Mouse (Mus musculus): Measurements from ENCODE around the gene Ryr2. TPM values are rescaled to one million over a fixed set of nuclear protein-coding genes. Genes with fewer than 3 reads are reported as not detected.

The Ryr2 gene
- polyA plus RNA-seq, 2 experiments: 0.16 to 0.19 TPM

DNA sequence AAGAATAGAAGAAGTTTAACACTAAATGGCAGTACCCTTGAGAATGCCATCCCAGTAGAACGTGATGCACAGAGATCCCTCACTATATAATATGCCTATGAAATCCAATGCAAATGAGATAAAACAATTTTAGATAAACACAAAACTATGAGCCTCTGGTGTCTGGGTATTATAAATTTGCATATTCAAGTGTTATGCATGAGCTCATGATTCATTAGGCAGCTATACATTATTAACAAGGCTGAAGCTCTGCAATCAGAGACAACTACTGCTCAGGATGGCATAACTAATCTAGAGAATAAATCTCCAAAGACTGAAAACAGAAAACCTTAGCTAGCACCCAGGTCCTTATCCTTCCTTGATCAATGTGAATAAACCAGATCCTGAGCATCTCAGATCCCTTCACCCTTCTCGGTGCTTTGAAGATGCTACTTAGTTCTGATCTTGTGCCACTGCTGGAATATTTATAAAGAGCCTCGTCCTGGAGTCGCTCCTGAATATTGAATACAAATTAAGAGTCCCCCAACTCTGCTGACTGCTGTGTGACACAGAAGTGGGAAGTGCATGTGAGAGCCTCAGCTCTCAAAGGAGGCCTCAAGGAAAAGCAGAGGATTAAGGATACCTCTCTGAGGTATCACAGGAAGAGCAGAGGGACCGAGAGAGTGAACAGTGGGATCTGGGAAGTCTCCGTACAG, 97.6 kb downstream of the Ryr2 start:
- Histone ChIP-seq H3K27me3 (ENCODE audit: control insufficient read depth, insufficient read depth, low read length) (no peaks in the 10 kb centered on the region), H3K4me3 (ENCODE audit: insufficient read depth in 1 of 2, low read depth in 2 of 2, low read length in 2 of 2) (no peak overlapping the region), H3K36me3 (replicated peaks; ENCODE audit: control insufficient read depth, insufficient read depth, low read depth) (no peaks in the 10 kb centered on the region), H3K9ac (replicated peaks) (no peak overlapping the region), H3K9me3 (ENCODE audit: control insufficient read depth, low read length) (no peaks in the 10 kb centered on the region), H3K4me1 (replicated peaks; ENCODE audit: control insufficient read depth in 2 of 2, insufficient read depth in 2 of 2, low read length in 1 of 2) (no peaks in the 10 kb centered on the region), H3K27ac (no peak overlapping the region), H3K4me2 (ENCODE audit: low read depth) (no peak overlapping the region)
- no peak for TF ChIP-seq CTCF (IDR thresholded peaks at IDR 0.05; ENCODE audit: low read depth)
- TF ChIP-seq EP300 (IDR thresholded peaks at IDR 0.05; ENCODE audit: low read depth): no peak
- no peak for DNase-seq (ENCODE audit: low read depth in 3 of 3, low spot score in 3 of 3)
- ATAC-seq (ENCODE audit: insufficient read depth): no peak
- 53% methylated on average over 6 of the region's 6 CpGs for WGBS (ENCODE audit: insufficient replicate concordance)

DNA sequence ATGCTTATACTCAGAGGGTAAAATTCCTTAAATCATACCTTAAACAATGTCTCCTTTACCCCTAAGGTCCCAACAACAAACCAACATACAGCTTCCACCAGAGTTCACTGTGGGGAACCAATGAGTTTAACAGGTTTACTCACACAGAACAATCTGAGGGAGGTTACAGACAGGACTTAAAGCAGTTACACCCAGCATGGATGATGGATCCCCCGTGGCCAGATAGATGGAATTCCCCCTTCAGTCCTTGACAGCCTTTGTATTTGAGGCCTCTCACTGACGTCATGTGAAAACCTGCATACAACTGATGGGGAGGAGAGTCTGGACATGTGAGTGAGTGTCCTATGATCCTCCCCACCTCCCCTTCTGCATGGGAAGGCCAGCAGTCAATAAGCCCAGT, 99.2 kb downstream of the Ryr2 start:
- DNase-seq (ENCODE audit: low read depth in 3 of 3, low spot score in 3 of 3) (no peak), ATAC-seq (ENCODE audit: insufficient read depth) (no peak)
- no peaks in the 10 kb centered on the region for H3K9me3 ChIP-seq (ENCODE audit: control insufficient read depth, low read length)
- no peak overlapping the region for H3K4me3 ChIP-seq (ENCODE audit: insufficient read depth in 1 of 2, low read depth in 2 of 2, low read length in 2 of 2)
- no peaks in the 10 kb centered on the region for H3K27me3 ChIP-seq (ENCODE audit: control insufficient read depth, insufficient read depth, low read length)
- TF ChIP-seq CTCF (IDR thresholded peaks at IDR 0.05; ENCODE audit: low read depth): no peak
- TF ChIP-seq EP300 (IDR thresholded peaks at IDR 0.05; ENCODE audit: low read depth): no peak
- H3K27ac ChIP-seq: no peak overlapping the region
- H3K4me1 ChIP-seq (replicated peaks; ENCODE audit: control insufficient read depth in 2 of 2, insufficient read depth in 2 of 2, low read length in 1 of 2): no peaks in the 10 kb centered on the region
- WGBS (ENCODE audit: insufficient replicate concordance): 48% methylated on average over 2 of the region's 2 CpGs
- H3K4me2 ChIP-seq (ENCODE audit: low read depth): no peak overlapping the region
- no peaks in the 10 kb centered on the region for H3K36me3 ChIP-seq (replicated peaks; ENCODE audit: control insufficient read depth, insufficient read depth, low read depth)
- H3K9ac ChIP-seq (replicated peaks): no peak overlapping the region

DNA sequence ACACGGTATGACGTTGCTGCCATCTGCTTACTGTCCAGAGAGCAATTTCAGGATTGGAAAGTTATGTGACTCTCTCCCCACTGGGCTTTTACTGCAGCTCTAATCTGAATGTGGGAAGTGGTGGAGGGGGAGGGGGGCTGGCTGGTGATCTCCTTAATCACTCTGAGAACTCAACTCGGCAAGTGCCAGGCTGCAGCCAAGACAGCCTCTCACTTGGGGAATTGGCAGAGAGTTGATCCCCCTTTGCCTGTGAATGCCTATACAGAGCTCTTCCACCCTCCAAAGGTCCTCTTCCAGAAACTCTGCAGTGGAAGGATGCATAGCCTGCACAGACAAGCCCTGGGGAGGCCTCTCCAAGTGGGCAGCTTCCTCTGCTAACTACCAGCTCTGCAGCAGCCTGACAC, 104.9 kb downstream of the Ryr2 start:
- H3K36me3 ChIP-seq (replicated peaks; ENCODE audit: control insufficient read depth, insufficient read depth, low read depth): no peaks in the 10 kb centered on the region
- ATAC-seq (ENCODE audit: insufficient read depth) (no peak), DNase-seq (ENCODE audit: low read depth in 3 of 3, low spot score in 3 of 3) (no peak)
- H3K4me2 ChIP-seq (ENCODE audit: low read depth): no peak overlapping the region
- H3K9me3 ChIP-seq (ENCODE audit: control insufficient read depth, low read length): no peaks in the 10 kb centered on the region
- H3K4me1 ChIP-seq (replicated peaks; ENCODE audit: control insufficient read depth in 2 of 2, insufficient read depth in 2 of 2, low read length in 1 of 2): no peaks in the 10 kb centered on the region
- no peaks in the 10 kb centered on the region for H3K27me3 ChIP-seq (ENCODE audit: control insufficient read depth, insufficient read depth, low read length)
- H3K27ac ChIP-seq: no peak overlapping the region
- WGBS (ENCODE audit: insufficient replicate concordance): 46% methylated on average over 3 of the region's 3 CpGs
- no peak overlapping the region for H3K4me3 ChIP-seq (ENCODE audit: insufficient read depth in 1 of 2, low read depth in 2 of 2, low read length in 2 of 2)
- H3K9ac ChIP-seq (replicated peaks): no peak overlapping the region
- TF ChIP-seq CTCF (IDR thresholded peaks at IDR 0.05; ENCODE audit: low read depth): no peak

DNA sequence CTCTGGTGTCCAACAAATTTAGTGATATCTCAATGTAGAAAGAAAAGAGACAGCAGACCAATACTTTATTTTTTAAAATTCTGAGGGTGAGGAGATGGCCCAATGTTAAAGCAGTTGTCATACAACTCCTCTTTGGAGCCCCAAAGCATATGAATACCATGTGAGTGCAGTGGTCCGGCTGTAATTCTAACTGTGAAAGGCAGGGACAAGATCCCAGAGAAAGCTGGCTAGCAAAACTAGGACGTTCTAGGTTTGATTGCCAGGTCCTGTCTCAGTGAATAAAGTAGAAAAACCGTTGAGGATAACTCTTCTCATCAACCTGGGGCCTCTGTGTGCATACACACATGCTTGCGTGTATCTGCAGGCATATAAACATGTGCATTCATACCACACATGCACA, 106.9 kb downstream of the Ryr2 start:
- no peak for DNase-seq (ENCODE audit: low read depth in 3 of 3, low spot score in 3 of 3)
- no peaks in the 10 kb centered on the region for H3K27me3 ChIP-seq (ENCODE audit: control insufficient read depth, insufficient read depth, low read length)
- no peaks in the 10 kb centered on the region for H3K36me3 ChIP-seq (replicated peaks; ENCODE audit: control insufficient read depth, insufficient read depth, low read depth)
- TF ChIP-seq CTCF (IDR thresholded peaks at IDR 0.05; ENCODE audit: low read depth) (no peak), EP300 (IDR thresholded peaks at IDR 0.05; ENCODE audit: low read depth) (no peak)
- no peak overlapping the region for H3K9ac ChIP-seq (replicated peaks)
- ATAC-seq (ENCODE audit: insufficient read depth): no peak
- no peaks in the 10 kb centered on the region for H3K4me1 ChIP-seq (replicated peaks; ENCODE audit: control insufficient read depth in 2 of 2, insufficient read depth in 2 of 2, low read length in 1 of 2)
- H3K4me2 ChIP-seq (ENCODE audit: low read depth): no peak overlapping the region
- H3K4me3 ChIP-seq (ENCODE audit: insufficient read depth in 1 of 2, low read depth in 2 of 2, low read length in 2 of 2): no peak overlapping the region
- H3K9me3 ChIP-seq (ENCODE audit: control insufficient read depth, low read length): no peaks in the 10 kb centered on the region
- H3K27ac ChIP-seq: no peak overlapping the region
- 42% methylated on average over 4 of the region's 4 CpGs for WGBS (ENCODE audit: insufficient replicate concordance)

DNA sequence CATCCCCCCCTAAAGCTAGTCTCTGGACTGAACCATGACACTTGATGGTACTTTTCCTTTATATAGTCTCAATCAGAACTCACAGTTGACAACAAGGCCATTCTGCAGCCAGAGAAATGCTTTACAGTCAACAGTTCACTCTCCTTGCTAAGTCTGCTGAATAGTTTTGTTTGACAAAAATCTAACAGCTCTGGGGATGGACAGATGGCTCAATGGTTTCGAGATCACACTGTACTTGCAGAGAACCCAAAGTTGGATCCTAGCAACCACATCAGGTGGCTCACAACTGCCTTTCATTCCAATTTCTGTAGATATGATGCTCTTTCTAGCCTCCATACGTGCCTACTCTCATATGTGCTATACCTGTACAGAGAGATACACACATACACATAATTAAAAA, 109.4 kb downstream of the Ryr2 start:
- H3K4me1 ChIP-seq (replicated peaks; ENCODE audit: control insufficient read depth in 2 of 2, insufficient read depth in 2 of 2, low read length in 1 of 2): no peaks in the 10 kb centered on the region
- H3K9me3 ChIP-seq (ENCODE audit: control insufficient read depth, low read length): no peaks in the 10 kb centered on the region
- H3K27me3 ChIP-seq (ENCODE audit: control insufficient read depth, insufficient read depth, low read length): no peaks in the 10 kb centered on the region
- no peak overlapping the region for H3K4me2 ChIP-seq (ENCODE audit: low read depth)
- WGBS (ENCODE audit: insufficient replicate concordance): 34% methylated on average over 2 of the region's 2 CpGs
- no peak overlapping the region for H3K9ac ChIP-seq (replicated peaks)
- H3K27ac ChIP-seq: no peak overlapping the region
- DNase-seq (ENCODE audit: low read depth in 3 of 3, low spot score in 3 of 3) (no peak), ATAC-seq (ENCODE audit: insufficient read depth) (no peak)
- no peak overlapping the region for H3K4me3 ChIP-seq (ENCODE audit: insufficient read depth in 1 of 2, low read depth in 2 of 2, low read length in 2 of 2)
- TF ChIP-seq CTCF (IDR thresholded peaks at IDR 0.05; ENCODE audit: low read depth) (no peak), EP300 (IDR thresholded peaks at IDR 0.05; ENCODE audit: low read depth) (no peak)
- no peaks in the 10 kb centered on the region for H3K36me3 ChIP-seq (replicated peaks; ENCODE audit: control insufficient read depth, insufficient read depth, low read depth)

All from liver, embryonic 14.5 days (tissue).